Mouse (Mus musculus) heart, adult 9 months (tissue): ENCODE data around the gene Gm8890.
"Not testable (repeated sequence)": the region's sequence is repeated elsewhere in the genome, so short reads cannot be mapped to it uniquely, and the experiment has no call there.

Experiments
- DNase-seq, 2 experiments: peaks; one replicate each; pipeline ENCODE4 v3.0.0; 2022; ENCODE audit warnings: low spot score in 2 of 2

The Gm8890 gene

GRCm38 (mm10) chr5:11255733-11256132 is at the start of gene Gm8890:
TSS of gene Gm8890 (plus strand) at chr5:11256033.
- not testable (repeated sequence) for DNase-seq

- not testable (repeated sequence) for DNase-seq
These were observed 388 bp downstream of the Gm8890 start for GRCm38 (mm10) chr5:11256221-11256620.
